Mouse (Mus musculus) embryonic facial prominence, embryonic 11.5 days (tissue): Measurements from ENCODE around the gene Bhlha15. TPM values are rescaled to one million over a fixed set of nuclear protein-coding genes. Genes with fewer than 3 reads are reported as not detected.

Experiments used
- ATAC-seq: fragments of 200-750 bp; cut with Nextera tagmentation; replicated peaks from 2 replicates; pipeline ENCODE4 v1.8.0; 2017; ENCODE audit warnings: low read depth; ENCODE audit not compliant: insufficient number of reproducible peaks, low FRiP score, low TSS enrichment
- DNase-seq: peaks from one replicate; pipeline ENCODE4 v3.0.0-alpha.2; 2015; ENCODE audit warnings: low spot score
- H3K27ac ChIP-seq: fragments of 300-500 bp; sonication (generic); replicated peaks from 2 replicates; pipeline ENCODE4 v1.5.1; 2014; ENCODE audit warnings: mild to moderate bottlenecking, low read depth, low read length, control low read depth
- H3K27me3 ChIP-seq: fragments of 300-500 bp; sonication (generic); 2 replicates; pipeline ENCODE4 v1.6.1; 2014; ENCODE audit warnings: mild to moderate bottlenecking, low read length, moderate library complexity, mixed read lengths; ENCODE audit not compliant: control insufficient read depth, insufficient read depth
- H3K36me3 ChIP-seq: fragments of 300-500 bp; sonication (generic); replicated peaks from 2 replicates; pipeline ENCODE4 v1.6.1; 2014; ENCODE audit warnings: low read depth, mild to moderate bottlenecking, low read length, moderate library complexity, mixed read lengths; ENCODE audit not compliant: control insufficient read depth, insufficient read depth
- H3K4me1 ChIP-seq: fragments of 300-500 bp; sonication (generic); 2 replicates; pipeline ENCODE4 v1.6.1; 2014; ENCODE audit warnings: low read length, mixed read lengths; ENCODE audit not compliant: control insufficient read depth, insufficient read depth
- H3K4me2 ChIP-seq: fragments of 300-500 bp; sonication (generic); 2 replicates; pipeline ENCODE4 v1.6.1; 2014; ENCODE audit warnings: low read depth, mild to moderate bottlenecking, control low read depth, low read length, moderate library complexity
- H3K4me3 ChIP-seq: fragments of 300-500 bp; sonication (generic); 2 replicates; pipeline ENCODE4 v1.5.1; 2014; ENCODE audit warnings: low read depth, low read length, control low read depth
- H3K9ac ChIP-seq: fragments of 300-500 bp; sonication (generic); replicated peaks from 2 replicates; pipeline ENCODE4 v1.6.1; 2014; ENCODE audit warnings: mild to moderate bottlenecking, control low read depth, low read length
- H3K9me3 ChIP-seq: fragments of 300-500 bp; sonication (generic); replicated peaks from 2 replicates; pipeline ENCODE4 v1.6.1; 2016; ENCODE audit warnings: mild to moderate bottlenecking, low read length, inconsistent platforms, mixed read lengths; ENCODE audit not compliant: control insufficient read depth
- WGBS: fragments of 180-500 bp; shearing (Covaris S2); extraction: QIAGEN DNeasy Blood & Tissue Kit; methylation state at CpG from one replicate; pipeline ENCODE4 v1.1.7; 2014; 5-methylcytosine and 5-hydroxymethylcytosine counted together
- polyA plus RNA-seq: library from polyadenylated mRNA; unstranded; fragments of >200 nt; fragmentation: Nextera tagmentation; extraction: Ambion mirVana; gene quantifications from 2 replicates; pipeline ENCODE4 v1.2.1, GENCODE M21; 2014

Gene Bhlha15
- polyA plus RNA-seq, 1 experiment from 2014 or later = 0.07 TPM

DNA sequence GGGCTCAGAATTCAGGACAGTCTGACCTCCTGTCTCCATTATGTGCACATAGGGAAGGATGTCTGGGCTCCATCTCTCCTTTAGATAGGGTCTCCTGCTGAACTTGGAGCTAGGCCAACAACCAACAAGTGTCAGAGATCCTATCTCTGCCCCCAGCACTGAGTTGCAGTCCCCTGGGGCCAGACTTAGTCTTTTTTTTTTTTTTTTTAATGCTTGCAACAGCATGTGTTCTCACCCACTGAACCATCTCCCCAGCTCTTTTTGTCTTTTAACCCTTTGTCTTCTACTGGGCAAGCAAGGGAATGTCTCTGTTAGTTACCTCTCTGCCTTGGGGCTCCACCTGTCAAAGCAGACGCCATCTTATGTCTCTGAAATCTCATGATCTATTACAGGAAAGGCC is 48.9 kb downstream of the Bhlha15 start:
- no peaks in the 10 kb centered on the region for H3K4me1 ChIP-seq
- no peak overlapping the region for H3K27ac ChIP-seq
- 71% methylated on average over 1 of the region's 1 CpGs for WGBS
- H3K4me2 ChIP-seq = no peak overlapping the region
- H3K9ac ChIP-seq = no peak overlapping the region
- H3K27me3 ChIP-seq = no peaks in the 10 kb centered on the region
- ATAC-seq = no peak
- H3K36me3 ChIP-seq = no peaks in the 10 kb centered on the region
- H3K9me3 ChIP-seq = no peaks in the 10 kb centered on the region
- no peak overlapping the region for H3K4me3 ChIP-seq
- no peak for DNase-seq

Other genes starting within 250 kb of the Bhlha15 start
- 110 and 117 TPM in 2 replicates for gene Ccz1, start 175.4 kb upstream of the Bhlha15 start, polyA plus RNA-seq
- gene Ocm, start 163.6 kb upstream of the Bhlha15 start, polyA plus RNA-seq = not detected in 2 replicates
- gene Lmtk2, start 89.8 kb upstream of the Bhlha15 start, polyA plus RNA-seq = 3.7 and 4.5 TPM in 2 replicates
- gene Tecpr1, start 33.3 kb downstream of the Bhlha15 start, polyA plus RNA-seq = 8.0 and 10.8 TPM in 2 replicates
- 116 and 118 TPM in 2 replicates for gene Bri3, start 54.2 kb downstream of the Bhlha15 start, polyA plus RNA-seq
- gene Baiap2l1, start 167.8 kb downstream of the Bhlha15 start, polyA plus RNA-seq = 3.8 and 4.3 TPM in 2 replicates